In genomic region chr14:24972357-24972756, GRCm38 (mm10) we compare ENCODE assay signal across 27 mouse cellular contexts.
"Had no signal": no experiment of that assay in that cellular context is flagged by ENCODE, and none has a peak within 500 bp of the region (broad histone marks: within the 10 kb centered on the region; RNA-seq: fewer than 3 reads in every experiment).

No protein-coding gene starts in this region.

- H3K27me3 ChIP-seq: heart, embryonic 12.5 days; hindbrain, embryonic 12.5 days; intestine, embryonic 15.5 days; limb, embryonic 12.5 days; liver, embryonic 13.5 days; liver, embryonic 15.5 days had no signal

- DNase-seq: gastrocnemius, adult 2 months; gastrocnemius, postnatal 10 days; gastrocnemius, postnatal 25 days; heart, adult 18-20 months; heart, postnatal 10 days; heart, postnatal 4 days; kidney, adult 18-20 months; kidney, adult 8-10 months; kidney, postnatal 10 days; kidney, postnatal 25 days; kidney, postnatal 4 days; liver; liver, embryonic 13.5 days had no signal

- ATAC-seq: inflammation-experienced regulatory T-cells, adult 6 months; intestine, embryonic 15.5 days; intestine, postnatal 0 days had no signal

- H3K9me3 ChIP-seq: heart, embryonic 10.5 days; heart, embryonic 12.5 days; hindbrain, embryonic 10.5 days; hindbrain, embryonic 12.5 days; intestine, embryonic 15.5 days; limb, embryonic 10.5 days; limb, embryonic 12.5 days; liver, embryonic 13.5 days; liver, embryonic 15.5 days had no signal

- H3K4me3 ChIP-seq: gastrocnemius, adult 2 months; heart, embryonic 10.5 days; heart, embryonic 12.5 days; hindbrain, embryonic 10.5 days; hindbrain, embryonic 12.5 days; intestine, embryonic 15.5 days; layer of hippocampus, adult 2 months; left cerebral cortex, adult 2 months; limb, embryonic 10.5 days; limb, embryonic 12.5 days; liver, embryonic 13.5 days; liver, embryonic 15.5 days had no signal

- H3K27ac ChIP-seq: gastrocnemius, adult 2 months; heart, embryonic 10.5 days; hindbrain, embryonic 10.5 days; hindbrain, embryonic 12.5 days; hindbrain, embryonic 14.5 days; intestine, embryonic 15.5 days; layer of hippocampus, adult 2 months; left cerebral cortex, adult 2 months; liver, embryonic 13.5 days; liver, embryonic 15.5 days had no signal

- H3K36me3 ChIP-seq: heart, embryonic 10.5 days; heart, embryonic 12.5 days; hindbrain, embryonic 10.5 days; hindbrain, embryonic 12.5 days; intestine, embryonic 15.5 days; limb, embryonic 10.5 days; limb, embryonic 12.5 days; liver, embryonic 13.5 days; liver, embryonic 15.5 days had no signal

- H3K4me1 ChIP-seq: heart, embryonic 12.5 days; intestine, embryonic 15.5 days; liver, embryonic 13.5 days; liver, embryonic 15.5 days had no signal

- H3K9ac ChIP-seq: heart, embryonic 12.5 days; hindbrain, embryonic 12.5 days; hindbrain, embryonic 14.5 days; intestine, embryonic 15.5 days; limb, embryonic 12.5 days; liver, embryonic 13.5 days; liver, embryonic 15.5 days had no signal

- H3K4me2 ChIP-seq: heart, embryonic 12.5 days; hindbrain, embryonic 12.5 days; hindbrain, embryonic 14.5 days; intestine, embryonic 15.5 days; limb, embryonic 12.5 days; liver, embryonic 11.5 days; liver, embryonic 13.5 days; liver, embryonic 15.5 days had no signal
